17 mouse cellular contexts compared by ENCODE assay signal in genomic region chr4:90108858-90109257, GRCm38 (mm10).
"Had no signal": no experiment of that assay in that cellular context is flagged by ENCODE, and none has a peak within 500 bp of the region (broad histone marks: within the 10 kb centered on the region; RNA-seq: fewer than 3 reads in every experiment).

No protein-coding gene starts in this region.

- H3K36me3 ChIP-seq: lung, embryonic 15.5 days; midbrain, embryonic 12.5 days; midbrain, embryonic 15.5 days; neural tube, embryonic 12.5 days had no signal

- H3K9ac ChIP-seq: liver, postnatal 0 days; lung, embryonic 15.5 days; midbrain, embryonic 12.5 days; midbrain, embryonic 15.5 days; neural tube, embryonic 12.5 days had no signal

- H3K9me3 ChIP-seq: megakaryocyte, embryonic 14.5 days; midbrain, embryonic 12.5 days; midbrain, embryonic 15.5 days; neural tube, embryonic 12.5 days had no signal

- H3K4me1 ChIP-seq: lung, embryonic 15.5 days; megakaryocyte, embryonic 14.5 days; midbrain, embryonic 12.5 days; midbrain, embryonic 15.5 days; neural tube, embryonic 12.5 days had no signal

- H3K4me2 ChIP-seq: lung, embryonic 15.5 days; midbrain, embryonic 12.5 days; midbrain, embryonic 15.5 days; neural tube, embryonic 12.5 days had no signal

- H3K27me3 ChIP-seq: lung, embryonic 15.5 days; megakaryocyte, embryonic 14.5 days; midbrain, embryonic 12.5 days; midbrain, embryonic 15.5 days; neural tube, embryonic 12.5 days had no signal

- ATAC-seq: liver, postnatal 0 days; lung, postnatal 0 days; midbrain, embryonic 15.5 days had no signal

- H3K4me3 ChIP-seq: lung, embryonic 15.5 days; megakaryocyte, embryonic 14.5 days; midbrain, embryonic 12.5 days; midbrain, embryonic 15.5 days; neural tube, embryonic 12.5 days had no signal

- H3K27ac ChIP-seq: lung, embryonic 15.5 days; macrophage; midbrain, embryonic 12.5 days; midbrain, embryonic 15.5 days; neural tube, embryonic 12.5 days had no signal

- DNase-seq: liver, postnatal 0 days; lung, adult 2 months; lung, postnatal 14 days; lung, postnatal 36 days; right cerebral cortex, postnatal 14 days; right cerebral cortex, postnatal 4 days; spleen, adult 18-20 months; thymus, adult 18-20 months; thymus, postnatal 14 days; thymus, postnatal 36 days had no signal
